9 mouse cellular contexts compared by ENCODE assay signal in the genomic region with DNA sequence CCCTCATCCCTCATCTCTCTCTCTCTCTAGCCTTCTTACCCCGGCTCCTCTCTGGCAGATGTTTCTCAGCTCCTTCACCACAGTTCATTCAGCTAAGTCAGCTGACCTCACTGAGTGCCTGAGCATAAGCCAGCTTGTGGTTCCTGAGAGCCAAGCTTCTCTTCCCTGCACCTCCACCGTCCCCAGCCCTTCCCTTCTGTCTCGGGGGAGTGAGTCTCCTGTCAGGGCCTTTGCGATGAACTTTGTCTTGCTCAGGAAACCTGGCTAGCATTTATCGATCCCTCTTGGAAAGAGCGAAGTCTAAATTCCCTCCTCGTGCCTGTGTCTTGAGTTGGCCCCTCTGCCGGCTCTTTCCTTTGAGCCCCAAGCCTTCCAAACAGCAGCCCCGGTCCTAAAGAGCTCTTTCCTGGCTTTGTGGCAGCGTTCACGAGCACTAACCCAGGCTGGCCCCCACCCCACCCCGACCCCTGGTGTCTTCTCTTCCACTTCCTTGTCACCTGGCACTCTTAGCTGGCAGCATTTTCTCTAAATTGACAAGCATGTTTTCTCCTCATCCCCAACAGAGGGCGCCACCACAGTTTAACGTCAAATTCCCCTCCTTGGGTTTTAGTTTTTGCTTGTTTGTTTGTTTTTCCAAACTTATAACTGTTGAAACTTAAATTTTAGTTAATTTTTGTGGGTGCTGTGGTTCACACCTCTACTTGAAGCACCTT. TPM values are rescaled to one million over a fixed set of nuclear protein-coding genes. Genes with fewer than 3 reads are reported as not detected.
DNase-seq lines count a peak whose midpoint lies in the region; ATAC-seq and TF ChIP-seq lines count a peak whose summit lies in the region.
"Had no signal": no experiment of that assay in that cellular context is flagged by ENCODE, and none has a peak within 500 bp of the region (broad histone marks: within the 10 kb centered on the region; RNA-seq: fewer than 3 reads in every experiment).

No protein-coding gene starts in this region.

- peak; percentile 51 for TF ChIP-seq CTCF in lung, embryonic 14.5 days (IDR thresholded peaks at IDR 0.05; ENCODE audit: low read depth)

- WGBS in lung, embryonic 14.5 days = 26% methylated on average over 14 of the region's 14 CpGs

- H3K27me3 ChIP-seq in lung, embryonic 14.5 days (ENCODE audit: insufficient read depth, low read length) = no peaks in the 10 kb centered on the region

- no peaks in the 10 kb centered on the region for H3K4me1 ChIP-seq in lung, embryonic 14.5 days (ENCODE audit: insufficient read depth)

- H3K4me3 ChIP-seq in lung, embryonic 14.5 days (ENCODE audit: low read depth, low read length) = no peak overlapping the region

- no peaks in the 10 kb centered on the region for H3K36me3 ChIP-seq in lung, embryonic 14.5 days (ENCODE audit: insufficient read depth)
- H3K36me3 ChIP-seq: G1E had no signal

- no peak overlapping the region for H3K9ac ChIP-seq in lung, embryonic 14.5 days

- no peaks in the 10 kb centered on the region for H3K9me3 ChIP-seq in lung, embryonic 14.5 days (ENCODE audit: low read depth, low read length)

- ATAC-seq in lung, embryonic 14.5 days (ENCODE audit: insufficient read depth) = no peak
- ATAC-seq in frontal cortex, adult (ENCODE audit: low TSS enrichment) = no peak

- H3K4me2 ChIP-seq in lung, embryonic 14.5 days = peak overlapping the region; percentile 11

- peak overlapping the region; percentile 3; the same call in 1 of the 2 replicates for H3K27ac ChIP-seq in lung, embryonic 14.5 days (ENCODE audit: low read depth)

- peak; percentile 30 for DNase-seq in cerebellum, adult 9-10 months
- DNase-seq in cerebellum, adult 11-12 months = no peak
- DNase-seq in 416B (ENCODE audit: low read depth) = peak; percentile 73
- DNase-seq in c-Kit-positive CD71-positive TER-119-positive erythroid progenitor cells, embryonic 14.5 days (ENCODE audit: low spot score) = peak; percentile 66
- peak; percentile 64 for DNase-seq in lung, embryonic 14.5 days
- no peak for DNase-seq in right cerebral cortex, adult 18-20 months
- no peak for DNase-seq in layer of hippocampus, postnatal 10 days (ENCODE audit: low spot score in 2 of 2)

RNA-seq across cellular contexts. Expression of a gene that starts 10.7 kb away (rescaled TPM):
- polyA plus RNA-seq in lung, embryonic 14.5 days (2014; fragmentation: Nextera tagmentation; extraction: Ambion mirVana) = 5.1 and 7.3 TPM in 2 replicates
- total RNA-seq in layer of hippocampus, postnatal 10 days (2021) = 1 to 10 TPM; 3.0 to 3.9 TPM

RNA-seq across cellular contexts. Expression of a gene that starts 15.4 kb away (rescaled TPM):
- polyA plus RNA-seq in lung, embryonic 14.5 days (2014; fragmentation: Nextera tagmentation; extraction: Ambion mirVana) = 563 and 575 TPM in 2 replicates
- 10 to 100 TPM; 47.2 to 47.7 TPM for total RNA-seq in layer of hippocampus, postnatal 10 days (2021)

Comparison
In these comparisons a context has a peak if more than half of its experiments do, and no peak if none do; other contexts are left out.
1. DNase-seq: peak in cerebellum, adult 9-10 months (single experiment), 416B (single experiment), c-Kit-positive CD71-positive TER-119-positive erythroid progenitor cells, embryonic 14.5 days (single experiment) and lung, embryonic 14.5 days (single experiment); none in cerebellum, adult 11-12 months (single experiment), right cerebral cortex, adult 18-20 months (single experiment) and layer of hippocampus, postnatal 10 days (0 of 2).